Mouse (Mus musculus) liver, embryonic 11.5 days (tissue): ENCODE data around the gene 9530068E07Rik. TPM values are rescaled to one million over a fixed set of nuclear protein-coding genes. Genes with fewer than 3 reads are reported as not detected.
"Not testable (repeated sequence)": the region's sequence is repeated elsewhere in the genome, so short reads cannot be mapped to it uniquely, and the experiment has no call there.

Source experiments
- ATAC-seq: fragments of 200-750 bp; cut with Nextera tagmentation; replicated peaks from 2 replicates; pipeline ENCODE4 v1.8.0; 2017; ENCODE audit warnings: moderate number of reproducible peaks, mild to moderate bottlenecking, moderate TSS enrichment, moderate library complexity; ENCODE audit not compliant: low FRiP score
- DNase-seq: peaks from one replicate; pipeline ENCODE4 v3.0.0-alpha.2; 2017; ENCODE audit warnings: low spot score
- H3K27ac ChIP-seq: fragments of 300-500 bp; sonication (generic); 2 replicates; pipeline ENCODE4 v1.5.1; 2014; ENCODE audit warnings: mild to moderate bottlenecking, low read depth, low read length, control low read depth
- H3K27me3 ChIP-seq: fragments of 300-500 bp; sonication (generic); replicated peaks from 2 replicates; pipeline ENCODE4 v1.6.1; 2014; ENCODE audit warnings: low read length, mixed read lengths; ENCODE audit not compliant: control insufficient read depth, insufficient read depth
- H3K36me3 ChIP-seq: fragments of 300-500 bp; sonication (generic); 2 replicates; pipeline ENCODE4 v1.6.1; 2014; ENCODE audit warnings: mild to moderate bottlenecking, low read length, moderate library complexity, mixed read lengths; ENCODE audit not compliant: control insufficient read depth, insufficient read depth
- H3K4me1 ChIP-seq: fragments of 300-500 bp; sonication (generic); replicated peaks from 2 replicates; pipeline ENCODE4 v1.6.1; 2014; ENCODE audit warnings: low read length, mixed read lengths; ENCODE audit not compliant: control insufficient read depth, insufficient read depth
- H3K4me2 ChIP-seq: fragments of 300-500 bp; sonication (generic); 2 replicates; pipeline ENCODE4 v1.6.1; 2014; ENCODE audit warnings: mild to moderate bottlenecking, control low read depth, moderate library complexity
- H3K4me3 ChIP-seq: fragments of 300-500 bp; sonication (generic); 2 replicates; pipeline ENCODE4 v1.5.1; 2014; ENCODE audit warnings: low read depth, low read length, control low read depth
- H3K9ac ChIP-seq: fragments of 300-500 bp; sonication (generic); 2 replicates; pipeline ENCODE4 v1.6.1; 2014; ENCODE audit warnings: low read depth, low read length, control low read depth
- H3K9me3 ChIP-seq: fragments of 300-500 bp; sonication (generic); 2 replicates; pipeline ENCODE4 v1.6.1; 2016; ENCODE audit warnings: low read length, inconsistent platforms, mixed read lengths; ENCODE audit not compliant: control insufficient read depth
- WGBS: fragments of 180-500 bp; shearing (Covaris S2); extraction: QIAGEN DNeasy Blood & Tissue Kit; methylation state at CpG from one replicate; pipeline ENCODE4 v1.1.7; 2014; 5-methylcytosine and 5-hydroxymethylcytosine counted together
- polyA plus RNA-seq: library from polyadenylated mRNA; unstranded; fragments of >200 nt; fragmentation: Nextera tagmentation; extraction: Ambion mirVana; gene quantifications from 2 replicates; pipeline ENCODE4 v1.2.1, GENCODE M21; 2014

The 9530068E07Rik gene
- polyA plus RNA-seq, 1 experiment from 2014 or later: 124 TPM

DNA sequence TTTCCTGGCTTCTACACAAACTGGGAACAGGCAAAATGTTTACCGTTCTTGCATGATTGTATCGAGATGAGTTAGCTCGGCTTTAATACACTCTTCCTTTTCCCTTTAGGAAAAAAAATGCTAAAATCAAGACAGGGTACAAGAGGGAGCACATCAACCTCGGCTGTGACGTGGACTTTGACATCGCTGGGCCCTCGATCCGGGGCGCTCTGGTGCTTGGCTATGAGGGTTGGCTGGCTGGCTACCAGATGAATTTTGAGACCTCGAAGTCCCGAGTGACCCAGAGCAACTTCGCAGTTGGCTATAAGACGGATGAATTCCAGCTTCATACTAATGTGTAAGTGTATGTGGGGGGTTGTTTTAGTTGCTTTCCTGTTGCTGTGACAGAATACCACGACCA is 12.5 kb upstream of the 9530068E07Rik start:
- peaks cover 50% of the 10 kb centered on the region for H3K36me3 ChIP-seq
- 94% methylated on average over 14 of the region's 14 CpGs for WGBS
- ATAC-seq: no peak

DNA sequence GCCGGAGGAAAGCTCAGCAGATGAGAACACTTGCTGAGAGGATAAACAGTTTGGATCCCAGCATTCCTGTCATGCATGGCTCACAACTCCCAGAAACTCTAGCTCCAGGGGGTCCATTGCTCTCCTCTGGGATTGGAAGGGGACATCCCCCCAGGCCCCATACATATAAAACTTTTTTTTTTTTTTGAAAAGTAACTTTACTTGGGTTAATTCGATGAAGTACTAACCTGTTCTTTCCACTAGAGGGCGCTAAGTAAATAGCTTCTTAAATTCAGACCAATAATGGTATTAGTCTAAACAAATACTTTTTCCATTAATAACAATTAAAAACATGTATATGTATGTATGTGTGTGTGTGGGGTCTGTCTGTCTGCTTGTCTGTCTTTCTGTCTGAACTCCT is 11.6 kb upstream of the 9530068E07Rik start:
- ATAC-seq (no peak), DNase-seq (no peak)
- Histone ChIP-seq H3K4me2 (no peak overlapping the region), H3K4me1 (no peaks in the 10 kb centered on the region), H3K9ac (no peak overlapping the region), H3K9me3 (no peaks in the 10 kb centered on the region), H3K27ac (no peak overlapping the region), H3K4me3 (no peak overlapping the region), H3K36me3 (peaks cover 46% of the 10 kb centered on the region), H3K27me3 (no peaks in the 10 kb centered on the region)
- 58% methylated on average over 3 of the region's 3 CpGs for WGBS

More for the DNA sequence above, 12.5 kb upstream of the 9530068E07Rik start:
- Histone ChIP-seq H3K27me3 (no peaks in the 10 kb centered on the region), H3K9me3 (no peaks in the 10 kb centered on the region), H3K4me3 (no peak overlapping the region), H3K27ac (no peak overlapping the region), H3K4me1 (no peaks in the 10 kb centered on the region), H3K4me2 (no peak overlapping the region), H3K9ac (no peak overlapping the region)
- no peak for DNase-seq

DNA sequence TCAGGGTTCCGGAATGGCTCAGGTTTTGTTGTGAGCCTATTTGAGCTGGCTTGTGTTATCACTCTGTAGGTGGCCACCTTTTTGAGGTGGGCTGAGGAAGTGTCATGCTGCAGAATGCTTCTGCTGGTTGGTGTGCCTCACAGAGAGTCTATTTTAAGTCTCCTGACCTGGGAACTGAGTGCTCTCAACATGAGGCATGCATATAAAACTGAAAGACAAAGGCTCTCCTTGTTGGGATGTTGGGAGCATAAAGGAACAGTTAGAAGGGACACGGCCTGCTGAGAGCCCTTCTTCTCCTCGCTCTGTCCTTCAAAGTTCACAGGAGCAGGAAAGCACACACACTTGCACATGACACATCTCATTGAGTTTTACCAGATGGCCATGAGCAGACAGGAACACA is 9.3 kb upstream of the 9530068E07Rik start:
- ATAC-seq (no peak), DNase-seq (no peak)
- 91% methylated on average over 3 of the region's 3 CpGs for WGBS
- Histone ChIP-seq H3K4me1 (no peaks in the 10 kb centered on the region), H3K36me3 (peaks cover 45% of the 10 kb centered on the region), H3K9ac (no peak overlapping the region), H3K9me3 (no peaks in the 10 kb centered on the region), H3K27ac (no peak overlapping the region), H3K4me3 (no peak overlapping the region), H3K4me2 (no peak overlapping the region), H3K27me3 (no peaks in the 10 kb centered on the region)

DNA sequence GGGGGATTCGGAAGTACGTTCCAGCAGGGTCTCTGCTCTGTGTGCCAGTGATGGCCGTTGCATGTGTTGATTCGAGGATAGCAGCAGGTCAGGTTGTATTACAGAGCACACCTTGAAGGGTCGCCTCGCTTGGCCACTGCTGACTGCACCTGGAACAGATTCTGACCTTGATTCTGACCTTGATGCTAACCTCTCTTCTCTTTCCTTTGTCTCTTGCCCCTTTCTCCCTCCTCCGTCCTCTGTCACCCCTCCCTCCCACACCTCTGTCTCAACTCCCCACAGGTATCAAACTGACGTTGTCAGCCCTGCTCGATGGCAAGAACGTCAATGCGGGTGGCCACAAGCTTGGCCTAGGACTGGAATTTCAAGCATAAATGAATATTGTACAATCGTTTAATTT is 8.1 kb upstream of the 9530068E07Rik start:
- Histone ChIP-seq H3K27ac (no peak overlapping the region), H3K36me3 (peaks cover 36% of the 10 kb centered on the region), H3K9me3 (no peaks in the 10 kb centered on the region), H3K4me3 (no peak overlapping the region), H3K27me3 (no peaks in the 10 kb centered on the region), H3K4me1 (no peaks in the 10 kb centered on the region), H3K4me2 (no peak overlapping the region), H3K9ac (no peak overlapping the region)
- 87% methylated on average over 12 of the region's 12 CpGs for WGBS
- DNase-seq: no peak
- no peak for ATAC-seq

DNA sequence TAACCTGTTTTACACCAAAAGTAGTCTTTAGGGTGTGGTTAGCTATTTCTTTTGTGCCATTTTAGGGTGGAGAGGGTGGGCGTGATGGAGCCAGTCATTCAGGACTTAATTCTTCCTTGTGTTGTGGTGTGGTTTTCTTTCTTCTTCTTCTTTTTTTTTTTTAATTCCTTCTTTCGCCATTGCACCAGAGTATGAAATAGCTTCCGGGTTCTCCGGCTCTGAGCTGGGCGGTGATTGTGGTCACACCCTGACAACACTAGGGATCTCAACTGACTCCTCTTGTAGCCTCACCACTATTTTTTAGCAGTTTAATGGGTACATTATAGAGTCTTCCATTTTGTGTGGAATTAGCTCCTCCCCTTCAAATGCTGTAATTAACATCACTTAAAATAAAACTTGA is 7.2 kb upstream of the 9530068E07Rik start:
- H3K4me2 ChIP-seq, DNase-seq, ATAC-seq, H3K4me3 ChIP-seq, H3K27me3 ChIP-seq, H3K27ac ChIP-seq, H3K9ac ChIP-seq, H3K4me1 ChIP-seq, H3K9me3 ChIP-seq: not testable (repeated sequence)
- WGBS: 90% methylated on average over 5 of the region's 5 CpGs
- peaks cover 32% of the 10 kb centered on the region for H3K36me3 ChIP-seq

DNA sequence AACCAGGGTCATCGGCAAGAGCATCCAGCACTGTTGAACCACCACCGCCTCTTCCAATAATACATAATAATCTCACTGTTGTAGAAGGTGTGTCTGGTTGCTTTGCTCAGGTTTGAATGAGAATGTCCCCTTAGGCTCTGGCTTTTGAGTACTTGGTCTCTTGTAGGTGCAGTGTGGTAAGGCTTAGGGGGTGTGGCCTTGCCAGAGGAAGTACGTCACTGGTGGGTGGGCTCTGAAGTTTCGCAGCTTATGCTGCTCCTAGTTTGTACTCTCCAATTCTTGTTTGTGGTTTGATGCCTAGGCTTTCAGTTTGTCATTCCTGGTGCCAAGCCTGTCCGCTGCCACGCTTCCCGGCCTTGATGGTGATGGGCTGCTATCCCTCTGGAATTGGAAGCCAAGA is 6.3 kb upstream of the 9530068E07Rik start:
- 89% methylated on average over 7 of the region's 7 CpGs for WGBS
- Histone ChIP-seq H3K27me3 (no peaks in the 10 kb centered on the region), H3K4me3 (no peak overlapping the region), H3K4me2 (no peak overlapping the region), H3K4me1 (no peaks in the 10 kb centered on the region), H3K9ac (no peak overlapping the region), H3K36me3 (peaks cover 27% of the 10 kb centered on the region), H3K27ac (no peak overlapping the region), H3K9me3 (no peaks in the 10 kb centered on the region)
- ATAC-seq (no peak), DNase-seq (no peak)

DNA sequence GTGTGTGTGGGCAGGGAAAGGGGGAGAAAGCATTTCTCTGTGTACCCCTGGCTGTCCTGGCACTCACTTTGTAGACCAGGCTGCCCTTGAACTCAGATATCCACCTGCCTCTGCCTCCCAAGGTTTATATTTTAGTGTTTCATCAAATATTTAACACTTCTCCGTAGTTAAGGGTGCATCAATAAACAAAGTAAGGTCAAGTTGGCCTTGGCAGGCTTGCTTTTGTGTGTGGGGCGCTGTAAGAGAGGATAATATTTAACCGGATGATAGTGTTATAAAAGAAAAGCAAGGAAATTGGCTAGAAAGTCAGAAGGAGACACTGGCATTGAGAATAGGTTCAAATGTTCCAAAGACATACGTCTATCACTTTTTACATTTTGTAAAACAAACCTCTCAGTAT is 1.7 kb upstream of the 9530068E07Rik start:
- no peaks in the 10 kb centered on the region for H3K27me3 ChIP-seq
- ATAC-seq: no peak
- no peak overlapping the region for H3K4me2 ChIP-seq
- H3K4me1 ChIP-seq: peaks cover 3% of the 10 kb centered on the region; the same call in 1 of the 2 replicates
- WGBS: 75% methylated on average over 4 of the region's 4 CpGs
- no peak overlapping the region for H3K9ac ChIP-seq
- no peak overlapping the region for H3K4me3 ChIP-seq
- peaks cover 10% of the 10 kb centered on the region; the same call in 1 of the 2 replicates for H3K36me3 ChIP-seq
- no peaks in the 10 kb centered on the region for H3K9me3 ChIP-seq
- no peak for DNase-seq
- H3K27ac ChIP-seq: no peak overlapping the region

DNA sequence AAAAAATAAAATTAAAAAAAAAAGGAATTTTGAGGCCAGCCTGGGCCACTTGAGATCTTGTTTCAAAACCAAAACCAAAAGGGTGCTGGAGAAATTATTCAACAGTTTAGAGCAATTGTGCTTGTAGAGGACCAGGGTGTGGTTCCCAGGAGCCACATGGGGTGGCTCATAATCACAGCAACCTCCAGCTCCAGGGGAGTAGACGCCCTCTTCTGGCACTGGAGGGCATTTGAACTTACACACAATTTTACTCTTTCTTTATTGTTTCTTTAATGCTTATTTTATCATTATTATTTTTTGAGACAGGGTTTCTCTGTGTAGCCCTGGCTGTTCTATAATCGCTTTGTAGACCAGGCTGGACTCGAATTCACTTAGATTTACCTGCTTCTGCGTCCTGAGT is 885 bp upstream of the 9530068E07Rik start:
- no peak for DNase-seq
- Histone ChIP-seq H3K4me3 (no peak overlapping the region), H3K4me2 (peak overlapping the region; percentile 80), H3K27me3 (no peaks in the 10 kb centered on the region), H3K9ac (no peak overlapping the region), H3K36me3 (peaks cover 2% of the 10 kb centered on the region; the same call in 1 of the 2 replicates), H3K9me3 (no peaks in the 10 kb centered on the region), H3K4me1 (peaks cover 4% of the 10 kb centered on the region), H3K27ac (no peak overlapping the region)
- no peak for ATAC-seq
- WGBS: 28% methylated on average over 4 of the region's 4 CpGs

DNA sequence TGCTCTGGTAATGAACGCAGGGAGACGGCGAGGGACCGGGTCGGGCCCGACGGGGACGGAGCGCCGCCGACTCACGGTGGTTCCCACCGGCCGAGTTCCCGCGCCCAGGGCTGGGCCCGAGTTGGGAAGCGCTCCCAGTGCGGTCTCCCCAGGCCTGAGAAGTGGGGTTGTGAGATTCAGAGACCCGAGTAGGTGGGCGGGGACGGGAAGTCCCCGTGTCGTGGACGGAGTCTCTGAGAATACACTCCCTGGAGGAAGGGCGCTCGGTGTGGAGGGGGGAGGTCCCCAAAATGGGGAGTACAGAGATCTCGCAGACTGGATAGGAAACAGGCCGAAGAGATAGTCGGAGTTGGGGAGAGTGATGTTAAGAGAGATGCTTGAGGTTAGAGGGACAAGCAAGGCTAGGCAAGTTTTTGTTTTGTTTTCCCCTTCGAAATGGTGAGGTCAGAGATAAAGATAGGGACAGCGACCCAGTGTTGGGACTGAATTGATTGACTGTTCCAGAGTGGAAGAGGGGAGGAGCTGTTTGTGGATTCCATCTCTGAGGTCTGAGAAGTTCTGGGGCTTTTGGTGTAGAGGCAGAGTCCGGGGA is 465 bp downstream of the 9530068E07Rik start:
- ATAC-seq (peak; percentile 78), DNase-seq (no peak)
- Histone ChIP-seq H3K27me3 (no peaks in the 10 kb centered on the region), H3K27ac (peak overlapping the region; percentile 72), H3K36me3 (no peaks in the 10 kb centered on the region), H3K4me1 (peaks cover 10% of the 10 kb centered on the region), H3K4me3 (peak overlapping the region; percentile 87), H3K9ac (peak overlapping the region; percentile 96), H3K9me3 (no peaks in the 10 kb centered on the region), H3K4me2 (peak overlapping the region; percentile 80)
- under 1% methylated on average over 33 of the region's 33 CpGs for WGBS
